Mouse (Mus musculus): Measurements from ENCODE around the gene Ly6g5b.
A peak's percentile ranks its signal among the peaks of the same experiment; 100 is the strongest.

Gene Ly6g5b

GRCm38 (mm10) chr17:35083929-35084497, 31.2 kb downstream of the Ly6g5b start:
- no peak for ATAC-seq (ENCODE audit: insufficient number of reproducible peaks, low FRiP score, low TSS enrichment)

- peak; percentile 65; the same call in 1 of the 2 replicates for ATAC-seq (ENCODE audit: insufficient number of reproducible peaks, low FRiP score, low TSS enrichment)
Observed at GRCm38 (mm10) chr17:35082841-35083576, 32.2 kb downstream of the Ly6g5b start.

GRCm38 (mm10) chr17:35080710-35081109, 34.5 kb downstream of the Ly6g5b start:
- no peak for ATAC-seq (ENCODE audit: insufficient number of reproducible peaks, low FRiP score, low TSS enrichment)

DNA sequence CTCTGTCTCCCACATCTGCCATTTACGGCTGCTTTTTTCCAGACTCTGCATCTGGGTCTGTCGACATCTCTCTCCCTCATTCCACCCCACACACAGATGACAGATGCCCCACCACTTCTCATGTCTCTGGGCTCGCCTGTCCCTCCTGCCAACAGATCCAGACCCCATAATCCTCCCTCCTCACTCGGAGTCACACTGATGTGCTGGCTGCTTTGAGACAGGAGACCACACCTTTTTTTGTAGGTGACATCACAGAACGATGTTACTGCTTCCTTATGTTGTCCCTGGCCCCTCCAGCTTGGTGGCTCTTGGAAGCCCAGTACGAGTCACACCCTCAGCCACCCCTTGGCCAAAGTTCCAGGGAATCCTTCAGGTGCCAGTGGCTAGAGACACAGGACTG, 35.0 kb downstream of the Ly6g5b start:
- no peak for ATAC-seq (ENCODE audit: insufficient number of reproducible peaks, low FRiP score, low TSS enrichment)

DNA sequence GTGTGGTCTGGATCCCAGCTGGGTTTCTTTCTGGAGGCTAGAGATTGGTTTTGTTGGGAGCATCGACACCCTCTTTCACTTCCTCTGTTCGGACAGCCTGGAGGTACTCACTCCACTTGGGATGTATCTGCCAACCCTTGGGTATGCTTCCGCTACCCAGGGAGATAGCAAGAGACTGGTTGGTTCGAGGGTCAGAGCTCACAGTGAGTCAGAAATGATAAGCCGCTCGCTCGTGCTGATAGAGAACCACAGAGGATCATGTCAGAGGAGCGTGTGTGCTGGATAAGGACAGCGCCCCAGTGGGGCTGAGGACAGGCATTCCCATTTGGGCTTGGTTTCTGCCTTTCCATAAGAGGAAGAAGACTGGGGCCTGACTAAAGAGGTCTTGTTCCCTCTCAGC, 35.5 kb downstream of the Ly6g5b start:
- ATAC-seq (ENCODE audit: insufficient number of reproducible peaks, low FRiP score, low TSS enrichment) = no peak

DNA sequence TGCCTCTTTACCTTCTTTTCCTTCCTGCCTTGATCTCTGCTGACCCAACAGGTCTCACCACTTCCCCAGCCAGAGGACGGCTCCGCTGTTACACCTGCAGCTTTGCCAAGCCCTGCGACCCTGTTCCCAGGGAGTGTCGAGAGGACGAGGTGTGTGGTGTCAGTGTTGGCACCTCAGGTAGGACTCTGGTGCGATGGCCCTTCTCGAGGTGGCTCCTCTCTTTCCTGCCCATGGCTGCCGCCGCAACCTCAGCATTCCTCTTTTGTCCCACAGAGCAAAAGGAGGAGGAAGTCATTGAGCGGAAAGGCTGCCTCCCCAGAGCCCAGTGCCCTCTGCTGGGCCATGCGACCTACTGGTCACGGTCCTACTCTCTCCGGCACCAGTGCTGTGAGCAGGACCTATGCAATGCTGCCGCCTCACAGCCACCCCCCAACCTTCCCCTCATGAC, 37.4 kb downstream of the Ly6g5b start, which contains the start of gene Ly6g6d:
Gene Ly6g6d, minus strand, starts transcription at position 280 of the 448 bp plus-strand sequence.
- ATAC-seq (ENCODE audit: insufficient number of reproducible peaks, low FRiP score, low TSS enrichment) = peak; percentile 46; the same call in 1 of the 2 replicates

DNA sequence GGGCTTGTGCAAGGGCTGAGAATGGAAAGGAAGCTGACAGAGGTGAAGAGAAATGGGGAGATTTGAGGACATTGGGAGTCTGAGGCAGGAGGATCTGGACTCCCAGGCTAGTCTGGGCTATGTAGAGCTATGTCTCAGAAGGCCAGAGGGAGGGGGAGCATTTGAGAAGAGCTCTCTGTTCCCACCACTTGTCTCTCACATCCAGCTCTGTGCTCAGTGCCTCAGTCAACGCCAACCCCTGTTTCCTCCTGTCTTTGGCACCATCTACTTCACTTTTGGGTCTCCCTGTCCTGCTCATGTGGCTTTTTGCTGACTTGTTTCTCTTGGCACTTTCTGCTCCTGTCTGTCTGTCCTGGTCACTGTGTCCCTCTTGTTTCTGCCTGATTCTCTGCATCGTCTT, 37.9 kb downstream of the Ly6g5b start:
- no peak for ATAC-seq (ENCODE audit: insufficient number of reproducible peaks, low FRiP score, low TSS enrichment)

GRCm38 (mm10) chr17:35076507-35077176, 38.6 kb downstream of the Ly6g5b start, which contains the start of gene Ly6g6e:
Ly6g6e (plus strand) TSS chr17:35076902.
- ATAC-seq (ENCODE audit: insufficient number of reproducible peaks, low FRiP score, low TSS enrichment) = no peak

DNA sequence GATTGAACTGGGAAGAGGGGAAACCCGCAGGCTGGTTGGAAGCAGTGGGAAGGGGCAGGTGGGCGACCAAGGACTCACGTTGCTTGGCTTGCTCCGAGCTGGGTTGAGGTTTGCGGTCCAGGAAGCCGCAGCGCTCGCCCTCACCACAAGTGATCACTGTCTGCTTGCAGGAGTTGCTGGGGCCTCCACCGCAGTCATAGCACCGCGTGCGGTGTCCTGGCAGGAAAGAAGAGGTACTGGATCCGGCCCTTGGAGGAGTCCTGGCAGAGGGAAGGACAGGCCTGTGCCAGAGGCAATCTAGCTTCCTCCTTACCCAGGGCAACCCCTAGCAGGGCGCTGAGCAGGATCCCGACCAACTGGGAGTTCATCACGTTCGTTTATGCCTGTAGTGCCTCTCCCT, 41.1 kb downstream of the Ly6g5b start:
- ATAC-seq (ENCODE audit: insufficient number of reproducible peaks, low FRiP score, low TSS enrichment) = peak; percentile 57

GRCm38 (mm10) chr17:35071454-35071853, 43.8 kb downstream of the Ly6g5b start:
- no peak for ATAC-seq (ENCODE audit: insufficient number of reproducible peaks, low FRiP score, low TSS enrichment)

GRCm38 (mm10) chr17:35070556-35071229, 44.5 kb downstream of the Ly6g5b start:
- peak; percentile 87 for ATAC-seq (ENCODE audit: insufficient number of reproducible peaks, low FRiP score, low TSS enrichment)

GRCm38 (mm10) chr17:35068213-35068914, 46.9 kb downstream of the Ly6g5b start:
- ATAC-seq (ENCODE audit: insufficient number of reproducible peaks, low FRiP score, low TSS enrichment) = no peak

DNA sequence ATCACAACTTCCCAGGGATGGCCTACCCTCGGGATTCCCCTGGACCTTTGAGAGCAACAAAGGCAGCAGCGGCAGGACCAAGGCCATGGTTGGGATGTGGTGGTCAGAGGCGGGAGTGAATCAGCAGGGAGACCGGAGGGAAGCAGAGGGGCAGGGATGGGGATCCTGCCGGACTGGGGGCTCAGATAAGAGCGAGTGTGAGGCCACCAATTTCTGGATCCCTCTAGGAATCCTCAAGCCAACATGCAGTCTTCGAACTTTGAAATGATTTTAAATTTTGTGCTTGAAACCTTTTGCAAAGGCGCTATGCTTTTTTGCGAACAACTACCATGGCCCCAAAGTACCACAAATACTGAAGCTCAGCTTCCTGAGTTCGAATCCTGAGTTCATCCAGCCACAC, 49.1 kb downstream of the Ly6g5b start, which contains the start of gene Mpig6b:
Gene Mpig6b, minus strand, starts transcription at position 101 of the 400 bp plus-strand sequence.
- ATAC-seq (ENCODE audit: insufficient number of reproducible peaks, low FRiP score, low TSS enrichment) = no peak

GRCm38 (mm10) chr17:35064951-35065947, 50.0 kb downstream of the Ly6g5b start, which contains the start of gene Ly6g6c:
Ly6g6c (plus strand) TSS chr17:35065388.
- no peak for ATAC-seq (ENCODE audit: insufficient number of reproducible peaks, low FRiP score, low TSS enrichment)

DNA sequence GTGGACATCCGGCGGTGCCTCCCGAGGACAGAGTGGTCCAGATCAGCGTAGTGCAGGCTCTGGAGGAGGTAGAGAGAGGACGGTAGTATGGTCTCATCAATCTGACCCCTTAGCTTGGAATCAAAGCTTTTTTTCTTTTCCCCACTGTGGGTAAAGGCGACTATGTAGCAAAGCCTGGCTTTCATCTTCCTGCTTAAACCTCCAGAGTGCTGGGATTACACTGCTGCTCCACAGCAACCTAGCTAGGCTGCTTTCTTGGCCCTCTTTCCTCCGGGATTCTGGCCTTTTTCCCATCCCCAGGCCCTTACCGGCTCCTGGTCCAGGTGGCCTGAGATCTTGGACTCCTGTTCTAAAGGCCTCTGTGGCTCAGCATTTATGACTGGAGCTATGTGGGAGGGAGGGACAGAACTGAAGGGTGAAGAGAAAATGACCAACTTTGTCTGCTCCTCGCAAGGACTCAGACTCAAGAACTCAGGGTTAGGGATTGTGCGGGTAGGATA, 50.8 kb downstream of the Ly6g5b start:
- ATAC-seq (ENCODE audit: insufficient number of reproducible peaks, low FRiP score, low TSS enrichment) = no peak
